Mouse (Mus musculus) left cerebral cortex, postnatal 10 days (tissue): ENCODE results near the gene Zfp648. TPM values are rescaled to one million over a fixed set of nuclear protein-coding genes. Genes with fewer than 3 reads are reported as not detected.

Experiments used
- DNase-seq, 2 experiments: peaks; one replicate each; pipeline ENCODE4 v3.0.0; 2021 to 2022; ENCODE audit warnings: low spot score in 2 of 2, mixed read lengths in 1 of 2; ENCODE audit errors: extremely low spot score in 1 of 2
- intact Hi-C: fragments of 180-260 bp; cut with DNase I; formaldehyde crosslinking; loops from one replicate; pipeline ENCODE4 v1.15.1; 2025
- total RNA-seq, 2 experiments: library from RNA; stranded (reverse); gene quantifications; 2 replicates each; pipeline ENCODE4 v1.2.3; 2021

Gene Zfp648
- total RNA-seq: under 1 TPM; 0.43 to 0.75 TPM

DNA sequence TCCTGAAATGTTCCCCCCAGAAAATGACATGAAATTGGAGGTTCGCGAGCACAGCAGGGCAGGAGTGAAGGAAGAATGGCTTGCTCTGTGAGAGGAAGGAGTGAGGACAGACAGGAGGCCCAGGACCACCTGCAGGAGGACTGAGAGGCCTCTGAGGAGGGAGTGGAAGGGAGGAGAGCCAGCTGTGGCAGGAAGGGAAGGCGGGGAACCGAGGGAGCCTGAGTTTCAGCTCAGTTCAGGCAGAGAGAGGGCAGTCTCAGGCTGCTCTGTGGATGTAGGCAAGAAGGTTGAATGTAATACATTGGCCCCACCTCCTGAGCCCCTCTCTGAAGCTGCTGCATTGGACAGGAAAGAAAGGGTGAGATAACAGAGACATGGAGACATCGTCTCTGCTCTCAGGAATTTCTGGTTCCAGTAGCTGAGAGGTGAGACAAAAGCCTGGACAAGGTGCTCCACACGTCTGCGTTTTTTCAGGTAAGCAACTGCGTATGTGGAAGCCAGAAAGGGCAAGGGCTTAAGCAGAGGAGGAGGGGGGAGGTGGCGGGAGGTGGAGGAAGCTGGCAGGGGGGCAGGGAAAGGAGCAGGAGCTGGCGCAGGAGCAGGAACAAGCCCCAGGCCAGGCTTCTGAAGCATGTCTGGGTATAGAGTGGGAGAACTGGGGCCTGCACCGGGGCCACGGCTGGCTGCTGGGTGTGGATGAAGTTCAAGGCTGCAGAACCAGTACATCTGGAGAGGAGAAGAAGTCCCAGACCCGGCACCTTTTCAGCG, at the start of gene Zfp648:
Zfp648 (plus strand) TSS at position 233 of the 768 bp plus-strand sequence.
- no peak for DNase-seq
- intact Hi-C loops: no loop called here

DNA sequence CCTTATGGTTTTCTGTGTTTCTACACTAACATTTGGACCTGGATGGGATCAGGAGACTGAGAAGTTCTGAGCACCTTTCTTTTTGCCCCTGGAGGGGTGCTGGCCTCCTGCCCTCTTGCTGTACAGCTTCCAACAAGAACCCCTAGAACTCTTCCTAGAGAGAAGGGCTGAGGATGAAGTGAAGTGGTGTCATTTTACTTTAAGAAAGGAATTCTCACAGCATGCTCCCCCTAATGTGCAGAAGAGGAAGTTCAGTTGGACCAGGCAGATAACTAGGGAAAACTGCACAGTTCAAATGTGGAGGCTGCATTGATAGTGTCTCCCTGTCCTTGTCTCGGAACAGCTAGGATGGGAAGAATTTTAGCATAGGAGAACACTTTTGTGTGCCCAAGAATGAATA, 48.4 kb upstream of the Zfp648 start:
- intact Hi-C loops: no loop called here
- DNase-seq: no peak

DNA sequence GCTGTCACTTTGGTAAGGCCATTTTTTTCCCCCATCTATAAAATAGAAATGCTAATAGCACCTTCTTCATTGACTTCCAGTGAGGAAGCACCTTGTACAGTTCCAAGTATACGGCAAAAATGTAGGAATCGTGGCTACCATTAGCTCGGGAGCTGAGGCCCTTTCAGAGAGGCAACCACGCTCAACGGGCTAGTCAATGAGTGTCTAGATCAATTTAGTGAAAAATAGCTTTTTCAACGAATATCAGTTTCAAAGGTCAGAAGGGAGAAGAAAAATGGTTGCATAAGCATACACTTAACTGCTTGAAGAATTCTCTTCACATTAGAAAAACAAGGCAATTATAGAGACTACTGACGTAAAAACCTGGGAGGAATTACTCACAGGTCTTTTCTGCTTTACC, 47.2 kb upstream of the Zfp648 start:
- intact Hi-C loops: no loop called here
- DNase-seq: no peak

DNA sequence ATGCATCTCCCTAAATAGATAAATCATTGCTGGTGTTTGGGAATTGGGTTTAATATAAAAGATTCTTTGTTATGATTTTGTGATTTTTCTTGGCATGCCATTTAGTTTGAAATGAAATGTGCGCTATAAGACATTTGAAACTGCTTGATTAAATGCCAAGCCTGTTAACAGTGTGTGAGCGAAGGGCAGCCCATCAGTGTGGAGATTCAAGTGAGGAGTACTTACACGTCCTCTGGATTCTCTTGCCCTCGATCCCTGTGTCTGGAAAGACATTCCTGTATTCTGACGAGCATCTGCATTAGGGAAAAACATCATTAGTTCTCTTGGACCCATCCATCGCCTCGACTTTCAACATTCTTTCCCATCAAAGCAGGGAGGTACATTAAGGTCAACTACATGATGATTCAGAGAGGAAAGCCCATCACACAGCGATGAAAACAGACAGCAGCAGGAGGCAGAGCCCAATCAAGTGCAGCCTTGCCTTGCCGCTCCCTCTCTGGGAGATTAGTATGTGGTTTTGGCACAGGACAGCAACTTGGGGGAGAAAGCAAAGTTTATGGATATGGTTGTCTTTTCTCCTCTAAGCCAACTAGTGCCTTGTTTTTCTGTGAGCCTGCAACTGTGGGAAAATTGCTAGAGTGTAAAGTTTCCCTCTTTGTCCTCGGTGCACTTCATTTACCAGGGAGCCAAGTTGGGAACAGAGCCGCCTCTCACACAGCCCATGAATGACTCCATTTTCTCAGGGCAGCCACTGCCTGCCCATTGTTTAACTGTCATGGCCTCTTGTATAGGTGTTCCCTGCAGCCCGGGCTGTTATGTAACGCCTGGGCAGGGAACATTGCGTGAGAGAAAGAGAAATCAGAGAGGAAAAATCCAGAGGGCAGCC, 44.6 kb upstream of the Zfp648 start:
- intact Hi-C loops: no loop called here
- peak; percentile 32 to 61 for DNase-seq

DNA sequence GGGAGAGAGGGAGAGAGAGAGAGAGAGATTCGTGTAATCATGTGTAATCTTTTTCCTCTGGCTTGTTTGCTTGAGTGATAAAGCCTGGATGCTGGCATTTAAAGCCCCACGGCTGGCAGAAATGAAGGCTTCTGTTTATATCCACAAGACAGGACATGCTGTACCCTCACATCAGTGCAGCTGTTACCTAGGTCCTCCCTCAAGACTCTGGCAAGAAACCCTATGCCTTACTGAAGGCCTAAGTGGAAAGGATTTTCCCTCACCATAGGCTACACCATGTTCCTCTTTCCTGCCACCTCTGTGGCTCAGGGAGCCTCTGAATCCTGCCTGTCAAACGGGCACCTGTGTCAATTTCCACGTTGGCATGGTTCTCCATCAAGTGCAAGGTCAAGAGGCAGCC, 43.9 kb upstream of the Zfp648 start:
- intact Hi-C loops: no loop called here
- no peak for DNase-seq

DNA sequence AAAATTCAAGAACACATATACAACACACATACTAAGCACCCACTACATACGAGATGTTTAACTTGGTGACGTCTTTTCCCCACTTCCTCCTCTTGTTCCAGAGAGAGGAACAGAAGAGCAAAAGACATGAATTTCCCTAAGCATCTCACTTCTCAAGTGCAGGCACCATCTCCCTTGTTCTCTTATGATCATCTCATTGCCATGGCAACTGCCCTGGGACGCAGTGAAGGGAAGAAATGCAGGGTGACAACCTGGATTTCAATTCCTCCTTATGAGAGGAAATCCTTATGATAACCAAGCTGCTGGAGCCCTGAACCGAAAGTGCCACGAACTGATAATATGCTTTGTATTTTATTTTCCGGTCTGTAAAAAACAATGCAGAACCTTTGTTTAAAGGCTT, 33.3 kb upstream of the Zfp648 start:
- no peak for DNase-seq
- intact Hi-C loops: no loop called here

DNA sequence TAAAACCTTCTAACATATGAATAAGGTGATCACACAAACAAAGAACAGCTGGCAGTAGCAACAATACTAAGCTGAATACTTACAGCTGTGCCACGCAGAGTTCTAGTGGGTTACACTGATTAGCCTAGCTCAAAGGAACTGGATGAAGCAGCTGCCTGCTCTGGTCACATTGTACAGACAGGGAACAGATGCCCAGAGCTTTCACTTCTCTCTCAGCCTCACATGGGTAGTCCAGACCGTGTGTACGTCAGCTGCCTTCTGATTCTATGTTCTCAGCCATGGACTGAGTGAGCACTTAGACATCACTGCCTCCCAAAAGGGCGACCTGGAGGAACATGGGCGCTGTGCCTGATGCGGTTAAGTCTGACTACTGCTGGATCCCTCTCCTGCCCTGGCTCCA, 25.7 kb upstream of the Zfp648 start:
- intact Hi-C loops: loop anchor here (5.0 kb wide), 1 partner anchor 618 kb away; no protein-coding TSS in a partner anchor
- no peak for DNase-seq

DNA sequence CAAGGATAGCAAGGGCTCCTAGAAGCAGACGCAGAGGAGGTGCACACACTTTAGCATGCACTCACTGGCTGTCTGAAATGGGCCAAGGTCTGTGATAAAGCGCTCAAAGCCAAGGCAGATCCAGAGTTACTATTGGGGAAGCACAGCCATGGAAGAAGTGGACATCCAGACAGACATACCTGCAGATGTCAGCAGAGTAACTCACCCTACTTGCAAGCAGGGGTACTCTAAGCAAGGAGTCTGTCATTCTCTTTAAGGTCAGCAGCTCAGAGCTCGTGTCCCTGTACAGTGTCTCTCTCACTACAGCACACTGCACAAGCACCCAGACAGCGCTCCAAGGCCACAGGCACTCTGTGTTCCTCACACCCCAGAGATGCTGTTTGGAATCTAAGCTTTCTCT, 23.2 kb upstream of the Zfp648 start:
- no peak for DNase-seq
- intact Hi-C loops: loop anchor here (5.0 kb wide), 1 partner anchor 620 kb away; no protein-coding TSS in a partner anchor

DNA sequence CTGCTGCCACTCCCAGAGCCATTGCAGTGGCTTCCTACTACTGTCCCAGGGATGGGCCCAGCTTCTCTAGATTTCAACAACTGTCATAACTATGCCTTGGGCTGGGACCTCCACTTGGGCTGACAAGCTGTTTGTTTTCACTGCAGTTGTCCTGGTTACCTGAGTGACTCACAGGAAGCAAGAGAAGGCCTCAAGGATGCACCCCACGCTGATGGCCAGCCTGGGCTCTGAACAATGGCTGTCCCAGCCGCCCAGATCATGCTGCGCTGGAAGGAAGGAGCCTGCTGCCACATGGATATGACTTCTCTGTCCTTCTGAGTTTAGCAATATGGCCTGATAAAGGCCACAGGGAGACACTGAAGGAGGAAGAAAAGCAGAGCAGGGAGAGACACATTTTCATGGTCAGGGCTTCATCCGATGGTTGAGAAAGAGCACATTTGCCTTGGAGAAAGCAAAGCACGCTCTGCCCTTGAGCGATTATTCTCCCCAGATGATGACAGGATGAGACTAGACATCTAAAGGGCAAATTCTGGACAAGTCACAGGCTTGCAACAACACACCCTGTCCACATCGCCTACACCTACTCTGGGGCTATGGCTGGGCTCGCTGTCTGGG, 22.3 kb upstream of the Zfp648 start:
- intact Hi-C loops: loop anchor here (5.0 kb wide), 1 partner anchor 621 kb away; no protein-coding TSS in a partner anchor
- peak in 1 of 2 experiments; percentile 67 for DNase-seq

DNA sequence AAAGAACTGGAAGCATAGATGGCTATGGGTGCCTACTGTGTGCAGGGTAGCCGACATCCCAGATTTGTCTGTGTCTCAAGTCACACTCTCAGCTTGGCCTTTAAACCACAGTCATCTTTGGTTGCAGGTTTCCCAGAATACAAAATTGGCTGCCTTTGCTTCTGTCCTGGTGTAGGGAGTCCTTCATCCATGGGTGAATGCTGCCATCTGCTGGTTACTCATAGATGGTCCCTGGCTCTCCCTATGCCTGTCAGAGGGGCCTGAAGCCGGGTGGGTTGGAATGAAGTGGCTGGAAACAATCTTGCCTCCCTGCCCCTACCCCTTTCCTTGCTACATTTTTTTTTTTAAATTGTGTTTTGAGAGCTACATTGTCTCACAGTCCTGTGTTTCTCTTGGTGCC, 20.0 kb upstream of the Zfp648 start:
- intact Hi-C loops: loop anchor here (2.0 to 5.0 kb wide), 2 partner anchors 286 to 434 kb away; partner anchors contain the start of gene Rnasel
- peak; percentile 83 to 85 for DNase-seq

DNA sequence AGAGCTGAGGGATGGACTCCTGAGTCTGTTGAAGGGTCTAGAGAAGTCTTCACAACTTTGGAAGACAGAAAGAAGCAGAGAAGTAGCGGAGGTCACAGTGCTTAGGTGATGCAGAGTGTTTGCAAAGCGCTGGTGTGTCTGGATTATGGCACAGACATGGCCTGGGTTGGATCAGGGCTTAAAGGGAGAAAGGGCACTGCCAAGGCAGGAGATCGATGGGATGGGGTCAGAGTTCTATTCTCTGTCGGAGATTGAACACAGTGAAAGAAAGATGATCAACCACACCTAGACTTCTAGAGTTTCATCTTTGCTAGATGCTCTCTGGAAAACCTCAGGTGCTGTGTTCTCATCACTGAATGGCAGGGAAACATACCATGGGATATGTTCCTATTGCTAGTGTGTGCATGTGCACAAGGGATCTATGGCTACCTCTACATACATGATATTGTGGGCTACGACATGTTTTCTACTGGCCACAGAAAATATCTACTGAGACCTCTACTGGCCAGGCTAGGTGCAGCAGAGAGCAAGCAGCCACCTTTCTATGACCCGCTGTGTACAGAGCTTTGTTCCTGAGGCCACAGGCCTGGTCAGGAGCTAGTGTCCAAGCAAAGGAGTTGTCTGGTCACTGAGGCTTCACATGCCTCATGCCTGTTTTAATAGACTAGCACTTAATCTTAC, 18.5 kb upstream of the Zfp648 start:
- no peak for DNase-seq
- intact Hi-C loops: loop anchor here (5.0 kb wide), 1 partner anchor 435 kb away; the partner anchor contains the start of gene Rnasel

DNA sequence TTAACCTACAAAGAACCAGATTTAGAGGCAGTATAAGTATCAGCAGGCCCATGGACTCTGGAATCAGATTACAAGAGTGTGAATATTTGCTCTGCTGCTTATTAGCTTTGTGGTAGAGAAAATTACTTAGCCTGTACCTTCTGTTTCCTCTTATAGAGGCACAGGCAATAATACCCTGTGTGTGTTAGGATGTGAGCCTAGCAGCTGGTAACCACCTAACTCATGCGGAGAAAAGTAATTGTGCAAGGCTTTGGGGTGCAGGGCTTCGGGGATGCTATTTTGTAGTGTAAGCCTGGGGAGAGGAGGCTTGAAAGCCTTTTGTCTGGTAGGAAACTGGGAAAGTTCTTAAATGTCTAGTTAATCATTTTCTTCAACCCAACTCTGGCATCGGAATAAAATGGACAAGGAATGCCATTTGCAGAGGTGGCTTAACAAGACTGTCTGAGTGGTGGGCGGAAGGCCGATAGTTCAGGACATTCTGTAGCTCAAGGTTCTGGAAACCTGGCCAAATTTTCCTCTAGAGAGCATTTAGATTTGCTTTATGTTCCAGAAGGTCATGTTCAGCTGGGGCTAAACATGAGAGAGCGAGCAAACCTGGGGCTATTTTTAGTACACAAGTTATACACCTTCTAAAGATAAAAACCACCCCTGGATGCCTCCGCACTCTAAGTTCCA, 17.8 kb upstream of the Zfp648 start:
- intact Hi-C loops: loop anchor here (5.0 kb wide), 1 partner anchor 436 kb away; the partner anchor contains the start of gene Rnasel

DNA sequence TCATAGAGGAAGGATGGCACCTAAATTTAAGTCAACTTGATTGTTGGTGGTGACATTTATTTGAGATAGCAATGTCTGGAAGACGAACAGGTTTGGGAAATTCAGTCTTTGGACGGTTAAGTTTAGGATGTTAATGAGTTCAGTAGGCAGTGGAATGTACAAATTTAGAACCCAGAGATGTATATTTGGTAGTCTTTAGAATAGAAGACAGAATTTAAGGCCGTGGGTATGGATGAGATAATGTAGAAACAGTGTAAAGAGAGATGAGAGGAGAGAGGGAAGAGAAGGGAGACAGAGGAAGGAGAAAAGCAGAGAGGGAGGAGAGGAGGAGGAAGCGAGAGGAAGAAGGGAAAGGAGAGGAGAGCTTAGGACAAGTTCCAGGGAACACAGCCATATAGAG, 12.8 kb upstream of the Zfp648 start:
- intact Hi-C loops: no loop called here
- no peak for DNase-seq

More for the DNA sequence above, 17.8 kb upstream of the Zfp648 start:
- no peak for DNase-seq

DNA sequence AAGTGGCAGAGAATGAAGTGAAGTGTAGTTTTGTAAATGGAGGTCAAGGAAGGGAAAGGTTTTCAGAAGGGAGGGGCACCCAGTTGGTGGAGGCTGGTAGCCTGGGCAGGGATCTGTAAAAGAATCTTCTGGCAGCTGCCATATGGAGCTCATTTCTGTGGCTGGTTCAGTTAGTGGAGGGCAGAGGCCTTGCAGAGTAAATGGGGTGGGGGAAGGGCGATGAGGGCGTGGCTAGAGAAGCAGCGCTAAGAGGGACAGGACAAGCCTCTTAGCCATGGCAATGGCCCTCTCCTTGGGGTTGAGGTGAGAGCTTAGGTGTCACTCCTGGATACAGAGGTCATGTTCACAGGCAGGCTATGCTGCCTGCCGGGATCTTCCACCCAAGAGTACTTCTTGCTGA, 12.4 kb upstream of the Zfp648 start:
- intact Hi-C loops: no loop called here
- DNase-seq: peak in 1 of 2 experiments; percentile 55

DNA sequence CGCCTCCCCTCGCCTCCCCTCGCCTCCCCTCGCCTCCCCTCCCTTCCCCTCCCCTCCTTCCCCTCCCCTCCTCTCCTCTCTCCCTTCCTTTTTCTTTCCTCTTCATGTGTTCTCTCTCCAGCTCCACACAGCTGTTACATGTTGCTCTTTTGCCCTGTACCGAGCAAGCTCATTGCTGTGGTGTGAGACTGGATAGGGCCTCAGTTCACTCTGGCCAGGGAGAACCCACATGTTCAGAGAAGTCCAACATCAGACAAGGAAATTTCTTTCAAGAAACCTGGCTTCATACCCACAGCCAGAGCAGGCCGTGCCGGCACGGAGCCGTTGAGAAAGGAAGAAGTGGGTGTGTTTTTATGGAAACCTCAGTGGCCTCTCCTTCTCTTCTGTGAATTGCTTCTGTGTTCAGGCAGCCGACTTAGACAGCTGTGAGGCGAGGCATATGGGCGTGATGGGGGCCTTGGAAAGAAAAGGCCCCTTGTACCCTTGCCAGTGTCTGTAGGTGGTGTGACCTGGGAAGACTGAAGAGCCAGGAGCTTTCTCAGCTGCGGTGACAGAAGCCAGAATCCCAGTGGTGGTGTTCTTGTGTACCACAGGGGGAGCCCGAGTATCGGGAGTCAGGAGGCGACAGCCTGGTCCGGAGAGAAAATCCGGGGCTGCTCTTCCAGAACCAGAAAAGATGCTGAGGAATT, 11.0 kb upstream of the Zfp648 start:
- peak; percentile 59 to 82 for DNase-seq
- intact Hi-C loops: loop anchor here (5.0 kb wide), 1 partner anchor 537 kb away; no protein-coding TSS in a partner anchor

DNA sequence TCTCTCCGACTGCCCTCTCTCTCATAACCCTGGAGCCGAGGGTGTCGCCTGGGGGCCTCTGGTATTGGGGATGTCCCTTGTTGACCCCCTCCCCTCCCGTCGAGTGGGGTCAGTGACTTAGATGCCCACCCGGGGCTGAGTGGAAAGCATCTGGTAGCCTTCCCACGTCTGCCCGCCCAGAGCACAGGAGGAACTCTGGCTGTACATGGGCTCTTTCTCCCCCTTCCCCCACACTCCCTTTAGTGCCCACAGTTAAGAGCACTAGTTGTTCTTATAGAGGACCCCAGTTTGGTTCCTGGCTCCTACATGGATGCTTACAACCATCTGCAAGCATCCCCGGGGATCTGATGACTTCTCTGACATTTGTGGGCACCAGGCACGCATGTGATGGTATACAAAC, 2.1 kb upstream of the Zfp648 start:
- intact Hi-C loops: no loop called here
- DNase-seq: no peak

DNA sequence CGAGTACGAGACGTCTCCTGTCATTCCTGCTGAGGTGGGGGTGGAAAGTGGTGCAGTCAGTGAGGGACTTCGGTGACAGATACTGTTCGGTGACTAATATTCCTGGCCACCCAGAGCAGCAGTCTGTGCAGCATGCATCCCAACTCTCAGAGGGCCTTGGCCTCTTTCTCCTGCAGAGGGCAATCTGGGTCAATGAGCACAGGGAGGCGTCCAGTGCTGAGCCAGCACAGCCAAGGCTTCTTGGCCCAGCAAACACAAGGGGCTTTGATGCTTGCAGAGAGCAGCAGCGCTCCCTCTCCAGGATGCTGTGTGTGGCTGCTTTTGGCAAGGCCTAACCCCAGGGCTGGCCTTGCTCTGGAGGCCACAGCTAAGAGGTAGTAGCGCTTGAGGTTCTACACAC, 1.6 kb downstream of the Zfp648 start:
- peak in 1 of 2 experiments; percentile 72 for DNase-seq
- intact Hi-C loops: no loop called here
